ENCODE assay signal across 10 mouse cellular contexts in genomic region chr3:65443701-65444100, GRCm38 (mm10).
"Had no signal": no experiment of that assay in that cellular context is flagged by ENCODE, and none has a peak within 500 bp of the region (broad histone marks: within the 10 kb centered on the region; RNA-seq: fewer than 3 reads in every experiment).

No protein-coding gene starts in this region.

- H3K36me3 ChIP-seq: limb, embryonic 12.5 days; liver, embryonic 13.5 days had no signal

- H3K4me3 ChIP-seq: layer of hippocampus, adult 2 months; limb, embryonic 12.5 days; liver, embryonic 13.5 days had no signal

- H3K27ac ChIP-seq: limb, embryonic 12.5 days; liver, embryonic 13.5 days; stomach, postnatal 0 days had no signal

- H3K27me3 ChIP-seq: limb, embryonic 12.5 days; liver, embryonic 13.5 days had no signal

- H3K9me3 ChIP-seq: limb, embryonic 12.5 days; liver, embryonic 13.5 days had no signal

- H3K4me2 ChIP-seq: limb, embryonic 12.5 days; liver, embryonic 13.5 days had no signal

- ATAC-seq: liver, postnatal 0 days had no signal

- H3K4me1 ChIP-seq: liver, embryonic 13.5 days had no signal

- DNase-seq: kidney, adult 18-20 months; kidney, postnatal 10 days; liver; liver, embryonic 13.5 days; liver, postnatal 0 days; midbrain, embryonic 14.5 days; thymus, postnatal 4 days had no signal

- H3K9ac ChIP-seq: limb, embryonic 12.5 days; liver, embryonic 13.5 days; liver, postnatal 0 days had no signal
